Mouse (Mus musculus) adipocyte (in vitro differentiated cells): Measurements from ENCODE around the gene Aff4.

Experiments
- DNase-seq: peaks from one replicate; pipeline ENCODE4 v3.0.0-alpha.2; 2016; ENCODE audit warnings: low spot score

Gene Aff4

GRCm38 (mm10) chr11:53428716-53429057 is 78.1 kb downstream of the Aff4 start:
- no peak for DNase-seq

- DNase-seq, result no peak
Observed at GRCm38 (mm10) chr11:53429182-53429581, 78.5 kb downstream of the Aff4 start.

GRCm38 (mm10) chr11:53430300-53430669 is 79.7 kb downstream of the Aff4 start:
- no peak for DNase-seq

GRCm38 (mm10) chr11:53430670-53431346 is 80.2 kb downstream of the Aff4 start, which contains the start of the genes Uqcrq and Gdf9:
Gene Uqcrq, minus strand, starts transcription at chr11:53430831.
Gene Gdf9, plus strand, starts transcription at chr11:53431023.
- peak; percentile 99 for DNase-seq

GRCm38 (mm10) chr11:53431347-53432056 is 80.9 kb downstream of the Aff4 start:
- DNase-seq, result peak; percentile 39

GRCm38 (mm10) chr11:53433057-53433456 is 82.4 kb downstream of the Aff4 start:
- DNase-seq, result no peak

GRCm38 (mm10) chr11:53435504-53435903 is 84.9 kb downstream of the Aff4 start:
- no peak for DNase-seq

GRCm38 (mm10) chr11:53436338-53436737 is 85.7 kb downstream of the Aff4 start:
- no peak for DNase-seq

GRCm38 (mm10) chr11:53441921-53442320 is 91.3 kb downstream of the Aff4 start:
- DNase-seq, result no peak

GRCm38 (mm10) chr11:53443861-53444260 is 93.2 kb downstream of the Aff4 start:
- no peak for DNase-seq

GRCm38 (mm10) chr11:53445562-53445961 is 94.9 kb downstream of the Aff4 start:
- no peak for DNase-seq

GRCm38 (mm10) chr11:53446183-53446582 is 95.5 kb downstream of the Aff4 start:
- DNase-seq, result no peak

- no peak for DNase-seq
Observed at GRCm38 (mm10) chr11:53447996-53448395, 97.4 kb downstream of the Aff4 start.

GRCm38 (mm10) chr11:53448529-53448928 is 97.9 kb downstream of the Aff4 start:
- peak; percentile 71 for DNase-seq

- no peak for DNase-seq
Observed at GRCm38 (mm10) chr11:53450070-53450705, 99.6 kb downstream of the Aff4 start.

- DNase-seq, result peak; percentile 58
Observed at GRCm38 (mm10) chr11:53451361-53451760, 100.7 kb downstream of the Aff4 start.

GRCm38 (mm10) chr11:53452396-53452795 is 101.8 kb downstream of the Aff4 start:
- no peak for DNase-seq

- no peak for DNase-seq
Observed at GRCm38 (mm10) chr11:53453031-53453430, 102.4 kb downstream of the Aff4 start.

- peak; percentile 55 for DNase-seq
Observed at GRCm38 (mm10) chr11:53456474-53457371, 106.1 kb downstream of the Aff4 start, which contains the start of the genes Gm10447 and Shroom1. Gene Gm10447, minus strand, starts transcription at chr11:53457110. Gene Shroom1, plus strand, starts transcription at chr11:53457205.

GRCm38 (mm10) chr11:53457372-53457954 is 106.8 kb downstream of the Aff4 start:
- DNase-seq, result no peak

- no peak for DNase-seq
Observed at GRCm38 (mm10) chr11:53458996-53459395, 108.4 kb downstream of the Aff4 start.

GRCm38 (mm10) chr11:53460192-53460591 is 109.6 kb downstream of the Aff4 start:
- no peak for DNase-seq
